Mouse (Mus musculus): Measurements from ENCODE around the gene Sigmar1. TPM values are rescaled to one million over a fixed set of nuclear protein-coding genes. Genes with fewer than 3 reads are reported as not detected.

The Sigmar1 gene
- polyA plus RNA-seq, 1 experiment = 39.7 TPM

DNA sequence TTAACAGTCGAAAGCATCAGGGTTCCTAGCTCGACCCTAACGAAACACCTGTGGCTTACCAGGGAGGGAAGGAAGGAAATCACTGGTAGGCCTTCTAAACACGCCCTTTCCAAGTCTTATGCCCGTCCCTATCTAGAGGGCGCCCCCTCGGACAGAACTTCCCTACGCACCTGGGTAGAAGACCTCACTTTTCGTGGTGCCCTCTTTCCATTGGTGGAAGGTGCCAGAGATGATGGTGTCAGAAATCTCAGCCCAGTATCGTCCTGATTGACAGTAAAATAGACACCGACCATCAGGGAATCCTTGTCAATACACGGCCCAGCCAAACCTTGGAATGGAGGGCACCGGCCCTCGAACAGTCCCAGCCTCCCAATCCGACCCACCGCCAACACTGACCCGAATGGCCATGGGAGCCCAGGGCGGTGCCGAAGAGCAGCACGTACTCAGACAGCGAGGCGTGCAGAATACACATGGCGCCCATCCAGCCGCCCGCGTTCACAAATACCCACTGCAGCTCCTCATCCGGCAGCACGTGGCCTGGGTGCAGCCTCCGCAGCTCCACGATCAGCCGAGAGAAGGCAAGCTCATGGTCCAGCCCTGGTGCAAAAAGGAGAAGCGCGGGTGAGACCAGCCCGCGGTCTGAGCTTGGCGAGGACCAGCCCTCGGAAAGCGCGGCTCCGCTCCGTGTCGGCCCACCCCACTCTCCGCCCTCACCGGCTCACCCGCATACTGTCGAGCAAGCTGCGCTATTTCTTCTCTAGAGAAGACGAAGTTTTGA is 15.4 kb downstream of the Sigmar1 start:
- no peak for TF ChIP-seq GATA1 (IDR thresholded peaks at IDR 0.05; ENCODE audit: low read length)

DNA sequence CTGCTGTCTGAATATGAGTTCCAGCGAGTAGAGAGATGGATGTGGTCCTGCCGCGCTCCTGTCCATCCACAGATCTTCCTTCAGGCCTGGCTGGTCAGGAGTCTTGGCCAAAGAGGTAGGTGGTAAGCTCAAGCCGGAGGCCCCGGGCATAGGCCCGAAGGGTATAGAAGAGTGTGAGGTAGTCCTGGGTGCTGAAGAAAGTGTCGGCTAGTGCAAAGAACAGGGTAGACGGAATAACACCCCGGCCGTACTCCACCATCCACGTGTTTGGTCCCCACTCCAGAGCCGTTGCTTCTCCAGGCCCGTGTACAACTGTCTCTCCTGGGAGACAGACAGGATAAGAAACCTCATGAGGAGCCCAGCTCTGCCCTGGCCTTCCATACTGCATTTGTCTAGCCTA is 16.7 kb downstream of the Sigmar1 start:
- TF ChIP-seq GATA1 (IDR thresholded peaks at IDR 0.05; ENCODE audit: low read length) = no peak

DNA sequence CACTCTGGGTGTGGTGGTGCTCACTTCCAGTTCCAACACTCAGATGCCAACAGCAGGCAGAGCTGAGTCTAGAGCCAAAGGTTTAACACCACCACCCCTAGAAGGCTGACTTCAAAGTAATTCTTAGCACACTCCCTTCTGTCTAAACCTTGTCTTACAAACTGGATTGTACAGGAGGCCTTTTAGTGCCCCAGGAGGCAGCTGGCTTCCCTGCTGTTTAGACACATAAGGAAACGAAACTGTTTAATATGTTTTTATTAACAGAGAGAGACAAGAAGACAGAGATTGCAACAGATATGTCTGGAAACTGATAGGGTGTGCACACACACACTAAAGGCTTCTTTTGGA is 17.7 kb downstream of the Sigmar1 start:
- no peak for TF ChIP-seq GATA1 (IDR thresholded peaks at IDR 0.05; ENCODE audit: low read length)

DNA sequence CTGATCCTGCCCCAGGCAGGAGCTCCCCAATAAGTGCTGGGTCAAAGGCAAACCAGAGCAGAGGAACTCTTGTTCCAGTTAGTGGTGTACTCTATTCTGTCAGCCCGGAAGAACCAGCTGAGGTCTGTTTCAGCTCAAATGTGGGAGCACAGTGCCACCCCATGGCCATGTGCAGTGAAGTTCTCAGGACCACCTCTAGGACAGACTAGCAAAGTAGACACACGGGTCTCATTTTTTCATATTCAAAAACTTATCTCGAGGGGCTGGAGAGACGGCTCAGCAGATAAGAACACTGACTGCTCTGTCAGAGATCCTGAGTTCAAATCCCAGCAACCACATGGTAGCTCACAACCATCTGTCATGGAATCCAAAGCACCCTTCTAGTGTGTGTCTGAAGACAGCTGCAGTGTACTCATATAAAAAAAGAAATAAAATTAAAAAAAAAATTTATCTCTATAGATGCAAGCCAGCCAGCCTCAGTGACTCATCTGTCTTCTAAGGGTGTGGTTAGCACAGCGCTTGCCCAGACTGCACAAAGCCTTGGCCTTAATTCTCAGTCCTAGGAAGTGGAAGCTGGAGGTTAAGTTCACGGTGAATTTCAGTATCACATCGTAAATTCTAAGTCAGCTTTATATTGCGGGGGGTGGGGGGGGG is 18.2 kb downstream of the Sigmar1 start:
- no peak for TF ChIP-seq GATA1 (IDR thresholded peaks at IDR 0.05; ENCODE audit: low read length)

DNA sequence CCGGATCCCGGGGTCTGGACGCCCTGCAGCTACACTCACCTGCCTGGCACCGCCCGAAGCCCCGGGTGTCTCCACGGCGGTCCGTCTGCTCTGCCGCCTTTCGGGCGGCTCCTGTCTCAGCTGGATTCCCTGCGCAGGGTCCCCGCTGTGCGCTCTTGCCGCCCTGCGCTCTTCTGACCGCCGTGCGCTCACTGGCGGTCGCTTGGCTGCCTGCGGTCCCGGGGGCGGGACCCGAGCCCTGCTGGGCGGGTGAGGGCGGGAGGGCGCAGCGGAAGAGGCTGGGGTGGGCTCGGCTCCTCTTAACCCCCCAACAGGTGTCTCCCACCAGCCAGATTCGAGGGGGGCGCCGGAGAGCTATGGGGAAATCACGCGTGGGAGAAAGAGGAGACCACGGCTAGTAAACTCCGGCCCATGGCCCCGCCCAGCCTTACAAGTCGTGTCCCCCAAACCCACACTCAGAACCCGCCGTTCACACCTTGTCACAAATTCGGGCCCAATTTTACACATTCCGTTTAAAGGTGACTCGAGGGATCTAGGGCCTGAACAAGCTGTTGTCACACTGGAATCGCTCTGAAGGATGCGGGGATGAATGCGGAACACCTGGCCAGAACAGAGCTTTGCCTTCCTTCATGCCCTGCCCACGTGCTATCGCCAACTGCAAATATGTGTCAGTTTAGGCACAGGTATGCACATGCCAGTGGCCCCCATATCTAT is 24.7 kb downstream of the Sigmar1 start, which contains the start of gene Arid3c:
Gene Arid3c (minus strand): TSS at position 91 of the 714 bp plus-strand sequence.
- no peak for TF ChIP-seq GATA1 (IDR thresholded peaks at IDR 0.05; ENCODE audit: low read length)

- no peak for TF ChIP-seq GATA1 (IDR thresholded peaks at IDR 0.05; ENCODE audit: low read length)
Measured at GRCm38 (mm10) chr4:41726826-41727621, 28.9 kb downstream of the Sigmar1 start.

DNA sequence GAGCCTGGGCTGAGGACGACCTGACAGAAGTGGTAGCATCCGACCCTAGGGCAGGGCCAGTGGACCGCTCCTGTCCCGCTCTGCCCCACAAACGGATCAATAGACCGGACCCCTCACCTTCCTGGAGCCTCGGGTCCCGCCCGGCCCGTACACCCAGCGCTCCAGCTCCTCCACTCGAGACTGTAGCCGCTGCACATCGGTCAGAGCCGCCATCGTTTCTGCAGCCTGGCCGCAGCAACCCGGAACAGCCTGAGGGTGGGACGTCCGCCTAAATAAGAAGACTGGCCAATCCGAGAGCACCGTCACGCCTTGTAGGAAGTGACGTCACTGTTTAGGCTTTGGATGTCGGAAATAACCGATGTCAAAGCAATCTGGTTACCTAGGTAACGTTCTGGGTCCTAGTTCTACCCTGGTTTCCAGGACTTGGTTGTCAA is 33.0 kb downstream of the Sigmar1 start, which contains the start of gene Dctn3:
Gene Dctn3 (minus strand): TSS at position 253 of the 434 bp plus-strand sequence.
- no peak for TF ChIP-seq GATA1 (IDR thresholded peaks at IDR 0.05; ENCODE audit: low read length)

- no peak for TF ChIP-seq GATA1 (IDR thresholded peaks at IDR 0.05; ENCODE audit: low read length)
Measured at GRCm38 (mm10) chr4:41716834-41717233, 39.1 kb downstream of the Sigmar1 start.

DNA sequence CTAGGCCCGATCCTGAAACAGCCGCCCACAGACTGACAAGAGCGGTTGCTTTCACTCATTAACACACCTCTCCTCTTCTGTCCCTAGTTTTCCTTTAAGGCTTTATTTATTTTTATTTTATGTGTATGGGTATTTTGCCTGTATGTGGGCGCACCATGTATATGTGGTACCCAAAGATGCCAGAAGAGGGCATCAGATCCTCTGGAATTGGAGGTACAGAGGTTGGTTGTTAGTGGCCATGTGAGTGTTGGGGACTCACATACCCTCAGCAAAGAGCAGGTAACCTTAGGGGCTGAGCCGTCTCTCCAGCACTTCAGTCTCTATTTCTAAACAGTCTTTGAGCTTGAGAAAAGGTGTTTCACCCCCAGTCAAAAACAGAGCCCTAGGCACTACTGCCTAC is 40.4 kb downstream of the Sigmar1 start:
- TF ChIP-seq GATA1 (IDR thresholded peaks at IDR 0.05; ENCODE audit: low read length) = no peak

GRCm38 (mm10) chr4:41715082-41715481 is 40.9 kb downstream of the Sigmar1 start:
- TF ChIP-seq GATA1 (IDR thresholded peaks at IDR 0.05; ENCODE audit: low read length) = no peak

DNA sequence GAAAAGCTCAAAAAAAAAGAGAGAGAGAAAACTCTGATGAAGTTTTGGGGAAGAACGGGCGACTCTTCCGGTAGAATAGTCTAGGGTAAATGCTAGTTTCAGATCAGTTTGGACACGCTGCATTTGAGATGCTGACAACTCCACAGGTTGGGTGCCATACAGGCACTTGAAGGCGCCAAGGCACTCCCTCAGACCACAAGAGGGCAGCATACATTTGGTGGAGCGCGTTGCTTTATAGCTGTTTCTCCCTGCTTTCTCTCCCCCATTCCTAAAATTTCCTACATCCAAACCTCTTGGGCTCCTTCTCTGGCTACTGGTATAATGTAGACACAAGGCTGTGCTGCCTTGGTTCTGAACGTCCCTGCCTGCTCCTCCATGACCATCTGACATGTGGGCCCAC is 41.7 kb downstream of the Sigmar1 start:
- TF ChIP-seq GATA1 (IDR thresholded peaks at IDR 0.05; ENCODE audit: low read length) = no peak

DNA sequence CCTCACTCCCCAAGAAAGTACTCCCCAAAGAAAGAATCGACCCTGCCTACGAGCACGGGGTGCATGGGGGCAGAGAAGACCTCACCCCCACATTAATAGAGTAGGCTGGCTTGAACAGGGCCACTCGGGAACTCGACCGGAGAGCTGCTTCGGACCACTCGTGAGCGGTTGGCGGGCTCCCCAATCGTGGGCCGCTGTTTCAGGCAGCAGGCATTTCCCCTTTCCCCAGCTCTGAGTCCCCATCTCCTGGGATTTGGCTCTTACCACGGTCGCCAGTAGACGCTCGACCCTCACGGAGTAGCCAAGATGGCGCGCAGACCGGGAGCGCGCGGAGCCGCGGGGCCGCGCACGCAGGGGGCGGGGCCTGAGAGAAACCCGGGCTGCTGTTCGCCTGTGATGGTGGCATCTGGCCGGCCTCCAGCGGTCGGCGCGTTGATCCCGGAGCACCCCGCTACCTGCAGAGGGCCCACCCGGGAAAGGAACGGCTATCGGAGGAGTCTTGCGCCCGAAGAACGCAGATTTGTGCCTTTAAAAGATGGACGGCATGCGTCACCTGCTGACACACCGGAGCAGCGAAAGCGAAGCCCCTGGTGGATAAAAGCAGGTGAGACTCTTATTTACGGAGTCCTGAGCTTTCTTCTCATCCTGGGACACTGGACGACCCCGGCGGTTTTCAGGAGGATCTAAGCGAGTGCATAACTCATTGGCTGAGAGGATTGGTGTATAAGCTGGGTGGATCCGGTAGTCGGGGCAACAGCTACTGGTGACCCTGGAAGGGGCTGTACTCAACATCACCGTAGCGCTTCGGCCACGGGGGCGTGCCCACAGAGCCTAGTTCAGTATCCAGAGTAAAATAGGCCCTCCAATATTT is 42.5 kb downstream of the Sigmar1 start, which contains the start of gene Rpp25l:
Gene Rpp25l (minus strand): TSS at position 338 of the 871 bp plus-strand sequence.
- no peak for TF ChIP-seq GATA1 (IDR thresholded peaks at IDR 0.05; ENCODE audit: low read length)

DNA sequence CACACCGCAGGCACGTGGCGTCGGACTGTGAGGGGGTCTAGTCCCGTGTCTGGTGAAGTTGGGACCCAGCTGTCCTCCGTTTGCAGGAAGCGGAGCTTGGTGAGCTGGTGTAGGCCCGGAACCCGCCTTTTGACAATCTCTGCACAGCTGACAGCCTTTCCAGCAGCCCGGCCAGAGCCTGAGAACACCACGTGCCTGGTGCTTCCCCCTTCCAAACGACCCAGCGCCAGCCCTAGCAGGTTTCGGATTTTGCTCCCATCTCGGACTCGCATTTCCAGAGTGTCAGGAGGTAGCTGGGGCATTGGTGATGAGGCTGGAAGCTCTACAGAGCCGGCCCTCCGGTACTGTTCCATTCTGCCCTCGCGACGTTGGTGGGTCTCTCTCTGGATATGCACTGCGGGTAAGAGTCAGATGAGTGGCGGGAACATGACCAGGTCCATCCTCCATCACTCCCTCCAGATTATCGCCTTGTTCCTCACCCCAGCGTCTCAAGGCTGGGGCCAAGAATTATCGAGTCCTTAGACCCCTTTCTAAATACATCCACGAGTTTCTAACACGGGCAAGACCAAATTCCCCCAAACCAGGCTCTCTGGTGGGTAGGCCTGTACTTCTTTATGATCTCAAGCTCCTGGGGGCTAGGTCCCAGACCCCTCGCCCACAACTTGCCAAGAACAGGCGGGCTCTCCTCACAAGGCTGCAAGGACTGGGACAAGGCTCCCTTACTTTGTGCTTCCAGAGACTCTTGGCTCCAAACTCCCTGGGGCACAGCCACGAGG is 43.3 kb downstream of the Sigmar1 start:
- TF ChIP-seq GATA1 (IDR thresholded peaks at IDR 0.05; ENCODE audit: low read length) = no peak

Data from G1E-ER4 (cell line).